Mouse (Mus musculus): Measurements from ENCODE around the gene Psmd9. TPM values are rescaled to one million over a fixed set of nuclear protein-coding genes. Genes with fewer than 3 reads are reported as not detected.

Psmd9 gene
- 68.5 and 69.1 TPM in 2 replicates for polyA plus RNA-seq (2015; fragmentation: Nextera tagmentation; extraction: Ambion mirVana)

DNA sequence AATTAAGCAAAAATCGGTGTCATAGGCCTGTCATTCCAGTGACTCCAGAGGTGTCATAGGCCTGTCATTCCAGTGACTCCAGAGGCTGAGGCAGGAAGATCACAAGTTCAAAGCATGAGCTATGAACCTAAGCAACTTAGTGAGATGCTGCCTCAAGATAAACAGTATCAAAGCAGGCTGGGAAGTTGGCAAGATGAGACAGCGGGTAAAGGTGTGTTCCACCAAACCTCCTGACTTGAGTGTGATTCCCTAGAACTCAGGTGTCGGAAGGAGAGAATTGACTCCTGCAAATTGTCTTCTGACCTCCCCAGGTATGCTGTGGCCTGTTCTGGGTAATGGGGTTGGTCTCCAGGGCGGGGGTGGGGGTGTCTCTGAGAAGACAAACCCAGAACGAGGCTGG lies at the start of gene Psmd9:
Gene Psmd9, plus strand, starts transcription at position 130 of the 400 bp plus-strand sequence.
- ATAC-seq, result no peak
- H3K4me2 ChIP-seq (replicated peaks), result no peak within 1 kb of the TSS
- H3K36me3 ChIP-seq, result peaks cover 17% of the 10 kb centered on the region
- 0 out of 2 replicates have a peak, but pooled peaks cover 2% of the 10 kb centered on the region for H3K4me1 ChIP-seq (replicated peaks)
- no peak within 1 kb of the TSS for H3K27ac ChIP-seq
- H3K9ac ChIP-seq, result no peak within 1 kb of the TSS
- H3K27me3 ChIP-seq (replicated peaks), result no peaks in the 10 kb centered on the region
- WGBS, result 77% methylated on average over 5 of the region's 5 CpGs
- no peaks in the 10 kb centered on the region for H3K9me3 ChIP-seq
- H3K4me3 ChIP-seq (replicated peaks), result no peak within 1 kb of the TSS

DNA sequence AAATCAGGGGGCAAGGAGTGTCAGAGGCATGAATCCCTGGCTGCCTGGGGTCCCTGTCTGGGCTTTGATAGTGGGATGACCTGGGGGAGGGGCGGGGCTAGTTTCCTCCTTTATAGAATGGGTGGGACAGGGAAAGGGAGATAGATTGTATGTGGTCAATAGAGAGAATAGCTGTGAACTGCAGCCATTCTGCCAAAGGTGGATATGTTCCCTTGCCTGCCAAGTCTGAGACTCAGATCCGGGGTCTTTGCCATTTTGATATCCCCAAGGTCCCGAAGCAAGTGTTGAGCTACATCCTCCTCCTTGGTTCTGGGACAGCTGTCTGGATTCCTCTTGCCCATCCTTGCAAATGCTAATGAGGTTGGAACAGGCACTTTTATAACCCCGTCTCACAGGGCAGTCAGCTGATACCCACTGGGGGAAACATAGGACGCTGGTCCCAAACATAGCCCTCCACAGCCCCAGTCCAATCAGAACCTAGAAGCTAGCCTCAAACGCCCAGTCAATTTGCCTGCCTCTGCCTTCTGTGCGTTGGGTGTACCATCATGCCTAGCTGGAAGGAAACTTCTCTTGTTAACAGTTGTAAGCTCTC lies 48.5 kb upstream of the Psmd9 start:
- ATAC-seq, result no peak
- no peaks in the 10 kb centered on the region for H3K9me3 ChIP-seq
- no peaks in the 10 kb centered on the region for H3K36me3 ChIP-seq
- H3K9ac ChIP-seq, result no peak overlapping the region
- no peak overlapping the region for H3K4me3 ChIP-seq (replicated peaks)
- no peak overlapping the region for H3K4me2 ChIP-seq (replicated peaks)
- H3K27me3 ChIP-seq (replicated peaks), result no peaks in the 10 kb centered on the region
- H3K4me1 ChIP-seq (replicated peaks), result no peaks in the 10 kb centered on the region
- 68% methylated on average over 7 of the region's 7 CpGs for WGBS
- H3K27ac ChIP-seq, result no peak overlapping the region

- Histone ChIP-seq H3K27ac (no peak overlapping the region), H3K4me3 (replicated peaks) (no peak overlapping the region), H3K9me3 (no peaks in the 10 kb centered on the region), H3K9ac (no peak overlapping the region), H3K27me3 (replicated peaks) (no peaks in the 10 kb centered on the region), H3K4me2 (replicated peaks) (no peak overlapping the region), H3K4me1 (replicated peaks) (no peaks in the 10 kb centered on the region), H3K36me3 (no peaks in the 10 kb centered on the region)
- ATAC-seq, result no peak
- 88% methylated on average over 4 of the region's 4 CpGs for WGBS
Observed at GRCm38 (mm10) chr5:123122181-123122580, 47.0 kb upstream of the Psmd9 start.

DNA sequence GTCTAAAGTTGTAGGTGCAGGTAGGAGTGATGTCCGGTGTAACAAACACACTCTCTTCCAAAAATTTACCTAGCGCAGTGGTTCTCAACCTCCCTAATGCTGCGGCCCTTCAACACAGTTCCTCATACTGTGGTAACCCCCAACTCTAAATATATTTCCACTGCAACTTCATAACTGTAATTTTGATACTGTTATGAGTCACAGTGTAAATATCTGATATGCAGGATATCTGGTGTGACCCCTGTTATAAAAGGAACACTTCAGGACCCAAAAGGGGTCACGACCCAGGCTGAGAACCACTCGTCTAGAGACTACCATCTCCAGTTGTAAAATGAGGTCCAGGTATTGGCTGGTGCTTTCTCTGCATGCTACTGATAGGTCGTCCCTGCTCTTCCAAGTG lies 44.1 kb upstream of the Psmd9 start:
- no peak overlapping the region for H3K4me3 ChIP-seq (replicated peaks)
- no peak overlapping the region for H3K9ac ChIP-seq
- no peak for ATAC-seq
- H3K27ac ChIP-seq, result no peak overlapping the region
- no peaks in the 10 kb centered on the region for H3K4me1 ChIP-seq (replicated peaks)
- no peaks in the 10 kb centered on the region for H3K27me3 ChIP-seq (replicated peaks)
- no peak overlapping the region for H3K4me2 ChIP-seq (replicated peaks)
- no peaks in the 10 kb centered on the region for H3K36me3 ChIP-seq
- no peaks in the 10 kb centered on the region for H3K9me3 ChIP-seq
- WGBS, result 76% methylated on average over 6 of the region's 6 CpGs

DNA sequence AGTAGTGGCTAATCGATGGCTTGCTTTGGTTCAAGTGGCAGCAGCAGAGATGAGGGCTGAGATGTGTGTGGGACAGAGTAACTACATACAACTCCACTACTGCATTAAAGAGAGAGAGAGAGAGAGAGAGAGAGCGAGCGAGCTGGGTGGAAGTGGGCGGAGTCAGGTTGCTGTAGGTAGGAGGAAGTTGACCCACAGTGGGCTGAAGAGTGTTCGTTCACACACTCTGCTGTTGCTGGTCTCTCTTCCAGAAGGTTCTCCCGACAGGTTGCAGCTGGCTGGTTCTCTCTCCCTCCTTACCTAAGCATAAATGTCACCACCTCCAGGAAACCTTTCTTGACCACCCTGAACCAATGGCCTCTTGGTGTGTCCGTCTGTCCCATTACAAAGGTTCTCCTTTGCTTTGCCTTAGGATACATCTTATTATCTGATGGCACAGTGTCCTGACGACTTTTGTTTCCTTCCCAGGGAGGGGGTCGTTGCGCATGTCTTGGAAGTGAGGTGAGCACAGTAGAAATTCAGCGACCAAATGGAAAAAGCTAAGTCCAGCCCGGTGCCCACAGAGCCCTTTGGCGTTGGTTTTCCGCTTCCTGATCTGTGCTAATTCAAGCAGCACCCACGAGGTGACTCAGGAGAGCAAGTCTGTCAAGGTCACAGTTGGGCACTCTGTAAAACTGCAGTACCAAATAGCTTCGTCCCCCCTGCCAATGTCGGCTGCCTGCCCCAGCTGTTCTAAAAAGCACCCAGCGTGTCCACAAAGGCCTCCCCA lies 43.4 kb upstream of the Psmd9 start:
- H3K9me3 ChIP-seq, result no peaks in the 10 kb centered on the region
- WGBS, result 73% methylated on average over 18 of the region's 18 CpGs
- H3K36me3 ChIP-seq, result no peaks in the 10 kb centered on the region
- ATAC-seq, result no peak
- no peak overlapping the region for H3K27ac ChIP-seq
- H3K27me3 ChIP-seq (replicated peaks), result no peaks in the 10 kb centered on the region
- no peaks in the 10 kb centered on the region for H3K4me1 ChIP-seq (replicated peaks)
- H3K9ac ChIP-seq, result no peak overlapping the region
- no peak overlapping the region for H3K4me3 ChIP-seq (replicated peaks)
- H3K4me2 ChIP-seq (replicated peaks), result no peak overlapping the region

DNA sequence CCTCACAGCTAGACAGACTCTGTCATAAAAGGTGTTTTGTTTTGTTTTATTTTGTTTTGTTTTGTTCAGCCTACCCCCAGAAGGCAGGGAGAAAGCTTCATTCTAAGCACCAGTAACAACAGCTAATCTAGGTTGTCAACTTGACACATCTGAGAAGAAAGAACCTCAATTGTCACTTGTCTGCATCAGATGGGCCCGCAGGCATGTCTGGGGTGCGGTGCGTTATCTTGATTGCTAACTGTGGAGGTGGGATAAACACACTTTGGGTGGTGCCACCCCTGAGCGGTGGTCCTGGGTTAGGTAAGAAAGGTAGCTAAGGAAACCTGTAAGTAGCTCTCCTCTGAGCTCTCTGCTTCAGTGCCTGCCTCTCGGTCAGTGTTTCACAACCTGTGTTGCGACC lies 42.2 kb upstream of the Psmd9 start:
- 84% methylated on average over 6 of the region's 6 CpGs for WGBS
- H3K27ac ChIP-seq, result no peak overlapping the region
- H3K4me1 ChIP-seq (replicated peaks), result peaks cover 6% of the 10 kb centered on the region

GRCm38 (mm10) chr5:123128426-123129169 lies 40.6 kb upstream of the Psmd9 start:
- no peak overlapping the region for H3K27ac ChIP-seq
- H3K9ac ChIP-seq, result no peak overlapping the region
- WGBS, result 72% methylated on average over 10 of the region's 10 CpGs
- H3K4me3 ChIP-seq (replicated peaks), result no peak overlapping the region
- no peaks in the 10 kb centered on the region for H3K9me3 ChIP-seq
- no peak for ATAC-seq
- H3K36me3 ChIP-seq, result no peaks in the 10 kb centered on the region
- H3K4me2 ChIP-seq (replicated peaks), result no peak overlapping the region
- H3K4me1 ChIP-seq (replicated peaks), result peaks cover 19% of the 10 kb centered on the region
- no peaks in the 10 kb centered on the region for H3K27me3 ChIP-seq (replicated peaks)

More for the DNA sequence above, 42.2 kb upstream of the Psmd9 start:
- H3K4me3 ChIP-seq (replicated peaks), result no peak overlapping the region
- ATAC-seq, result no peak
- no peaks in the 10 kb centered on the region for H3K9me3 ChIP-seq
- H3K27me3 ChIP-seq (replicated peaks), result no peaks in the 10 kb centered on the region
- no peaks in the 10 kb centered on the region for H3K36me3 ChIP-seq
- H3K4me2 ChIP-seq (replicated peaks), result no peak overlapping the region
- no peak overlapping the region for H3K9ac ChIP-seq

- H3K4me1 ChIP-seq (replicated peaks), result peaks cover 26% of the 10 kb centered on the region
Observed at GRCm38 (mm10) chr5:123129170-123129757, 39.9 kb upstream of the Psmd9 start.

DNA sequence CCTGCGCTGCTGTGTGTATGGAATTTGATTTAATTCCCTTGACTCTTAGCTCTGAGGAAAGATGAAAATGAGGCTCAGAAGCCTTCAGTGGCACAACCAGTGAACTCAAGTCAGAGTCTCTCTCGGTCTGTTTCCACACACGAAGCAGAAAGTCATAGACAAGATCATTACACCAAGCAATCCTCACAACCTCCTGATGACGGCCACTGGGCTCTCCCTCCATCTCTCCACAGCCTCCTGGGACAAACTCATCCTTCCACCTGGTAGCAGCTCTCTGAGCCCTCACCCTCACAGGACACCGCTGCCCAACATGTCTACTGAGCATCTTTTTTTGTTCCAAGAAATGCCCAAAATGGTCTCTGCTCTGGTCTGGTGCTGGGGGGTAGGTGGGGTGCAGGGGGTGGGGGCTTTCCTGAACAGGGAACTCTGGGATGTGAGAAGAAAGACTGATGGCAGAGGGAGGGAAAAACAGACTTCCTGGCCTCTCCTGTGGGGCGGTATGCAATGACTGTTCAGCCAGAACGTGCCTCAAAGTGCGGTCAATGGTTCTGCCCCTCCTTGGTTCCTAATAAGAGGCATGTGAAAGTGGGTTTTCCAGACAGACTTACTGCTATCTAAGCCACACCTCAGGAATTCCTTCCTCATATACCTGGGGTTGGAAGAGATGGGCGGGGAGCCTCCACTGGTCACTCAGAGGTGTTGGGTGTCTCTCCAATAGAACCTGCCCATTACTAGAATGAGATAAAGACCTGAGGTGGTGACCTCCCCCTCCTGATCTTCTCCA lies 39.0 kb upstream of the Psmd9 start:
- WGBS, result 80% methylated on average over 9 of the region's 9 CpGs
- H3K9ac ChIP-seq, result no peak overlapping the region
- H3K4me1 ChIP-seq (replicated peaks), result peaks cover 36% of the 10 kb centered on the region
- no peak overlapping the region for H3K4me2 ChIP-seq (replicated peaks)
- no peak overlapping the region for H3K4me3 ChIP-seq (replicated peaks)
- no peaks in the 10 kb centered on the region for H3K27me3 ChIP-seq (replicated peaks)
- no peaks in the 10 kb centered on the region for H3K9me3 ChIP-seq
- H3K36me3 ChIP-seq, result no peaks in the 10 kb centered on the region
- ATAC-seq, result no peak
- H3K27ac ChIP-seq, result no peak overlapping the region

More at GRCm38 (mm10) chr5:123129170-123129757, 39.9 kb upstream of the Psmd9 start:
- no peak for ATAC-seq
- H3K9me3 ChIP-seq, result no peaks in the 10 kb centered on the region
- H3K4me2 ChIP-seq (replicated peaks), result no peak overlapping the region
- no peak overlapping the region for H3K4me3 ChIP-seq (replicated peaks)
- no peak overlapping the region for H3K27ac ChIP-seq
- no peak overlapping the region for H3K9ac ChIP-seq
- 82% methylated on average over 10 of the region's 10 CpGs for WGBS
- no peaks in the 10 kb centered on the region for H3K36me3 ChIP-seq
- no peaks in the 10 kb centered on the region for H3K27me3 ChIP-seq (replicated peaks)

DNA sequence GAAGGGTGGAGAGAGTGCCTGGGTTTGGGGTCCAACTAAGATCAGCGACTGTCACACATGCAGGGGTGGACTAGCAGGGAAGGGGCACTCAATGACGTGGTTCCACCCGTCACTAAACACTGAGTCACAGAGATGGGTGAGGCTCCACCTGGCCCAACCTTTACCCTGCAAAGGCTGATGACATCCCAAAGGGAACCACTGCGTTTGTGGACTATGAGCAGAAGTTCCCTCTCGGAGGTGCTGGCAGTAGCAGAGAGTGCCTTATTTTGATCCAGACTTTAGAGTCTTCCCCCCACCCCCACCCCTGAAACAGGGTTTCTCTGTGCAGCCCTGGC lies 38.4 kb upstream of the Psmd9 start:
- Histone ChIP-seq H3K4me2 (replicated peaks) (no peak overlapping the region), H3K4me3 (replicated peaks) (no peak overlapping the region), H3K4me1 (replicated peaks) (peaks cover 41% of the 10 kb centered on the region), H3K27me3 (replicated peaks) (no peaks in the 10 kb centered on the region), H3K27ac (no peak overlapping the region), H3K9ac (no peak overlapping the region), H3K9me3 (no peaks in the 10 kb centered on the region), H3K36me3 (no peaks in the 10 kb centered on the region)
- peak; percentile 29 for ATAC-seq
- 65% methylated on average over 5 of the region's 5 CpGs for WGBS

- Histone ChIP-seq H3K27ac (peak within 1 kb of the TSS; percentile 66; the same call in 1 of the 2 replicates), H3K4me1 (replicated peaks) (peaks cover 57% of the 10 kb centered on the region), H3K4me3 (replicated peaks) (peak within 1 kb of the TSS; percentile 42), H3K9me3 (no peaks in the 10 kb centered on the region), H3K36me3 (no peaks in the 10 kb centered on the region), H3K27me3 (replicated peaks) (no peaks in the 10 kb centered on the region), H3K4me2 (replicated peaks) (peak within 1 kb of the TSS; percentile 89), H3K9ac (peak within 1 kb of the TSS; percentile 47)
- 4% methylated on average over 44 of the region's 44 CpGs for WGBS
- peak; percentile 42 for ATAC-seq
Observed at GRCm38 (mm10) chr5:123132308-123133071, 36.7 kb upstream of the Psmd9 start, which contains the start of gene Rhof. Gene Rhof (minus strand): TSS chr5:123132692.
